Mouse (Mus musculus) MEL (cell line): ENCODE data around the gene Mrpl40. TPM values are rescaled to one million over a fixed set of nuclear protein-coding genes. Genes with fewer than 3 reads are reported as not detected.

Source experiments
- DNase-seq: peaks from one replicate; pipeline ENCODE4 v3.0.0; 2011; ENCODE audit warnings: low read depth, low spot score
- H3K27ac ChIP-seq: 2 replicates; pipeline ENCODE4 v1.5.1; 2012; ENCODE audit warnings: low read depth, mild to moderate bottlenecking, control low read depth, low read length, moderate library complexity; ENCODE audit not compliant: control insufficient read depth
- H3K27me3 ChIP-seq, 2 experiments: fragments of 150-350 bp in 1 of 2; sonication (generic) in 1 of 2; 2 replicates each; pipeline ENCODE4 v1.6.1; 2012; ENCODE audit warnings: low read length in 2 of 2, mild to moderate bottlenecking in 2 of 2, improper control_type of control experiment in 1 of 2, moderate library complexity in 1 of 2; ENCODE audit not compliant: insufficient read depth in 2 of 2, control insufficient read depth in 1 of 2
- H3K36me3 ChIP-seq, 2 experiments: 2 replicates each; pipeline ENCODE4 v1.6.1; 2012 to 2014; ENCODE audit warnings: low read length in 2 of 2, improper control_type of control experiment in 1 of 2, inconsistent platforms in 1 of 2, mild to moderate bottlenecking in 1 of 2; ENCODE audit not compliant: insufficient read depth in 2 of 2, control insufficient read depth in 1 of 2
- H3K4me1 ChIP-seq, 2 experiments: fragments of 150-350 bp in 1 of 2; sonication (generic) in 1 of 2; 2 replicates each; pipeline ENCODE4 v1.6.1; 2012; ENCODE audit warnings: low read length in 2 of 2, improper control_type of control experiment in 1 of 2, mild to moderate bottlenecking in 1 of 2; ENCODE audit not compliant: insufficient read depth in 2 of 2, control insufficient read depth in 1 of 2
- H3K4me3 ChIP-seq, 2 experiments: fragments of 150-350 bp in 1 of 2; sonication (generic) in 1 of 2; 2 replicates each; pipeline ENCODE4 v1.5.1; 2012; ENCODE audit warnings: low read depth in 2 of 2, low read length in 2 of 2, mild to moderate bottlenecking in 2 of 2, moderate library complexity in 2 of 2, control low read depth in 1 of 2, improper control_type of control experiment in 1 of 2; ENCODE audit not compliant: control insufficient read depth in 1 of 2, insufficient read depth in 1 of 2
- H3K79me2 ChIP-seq: 2 replicates; pipeline ENCODE4 v1.6.1; 2012; ENCODE audit warnings: mild to moderate bottlenecking, low read length, moderate library complexity; ENCODE audit not compliant: control insufficient read depth, poor library complexity, insufficient read depth
- H3K9ac ChIP-seq: 2 replicates; pipeline ENCODE4 v1.6.1; 2012; ENCODE audit warnings: low read depth, mild to moderate bottlenecking, control low read depth, low read length, moderate library complexity; ENCODE audit not compliant: control insufficient read depth, poor library complexity, severe bottlenecking
- H3K9me3 ChIP-seq: fragments of 150-350 bp; sonication (generic); replicated peaks from 2 replicates; pipeline ENCODE4 v1.6.1; 2012; ENCODE audit warnings: mild to moderate bottlenecking, low read length, improper control_type of control experiment, moderate library complexity; ENCODE audit not compliant: insufficient read depth
- BHLHE40 ChIP-seq: IDR thresholded peaks from 2 replicates; pipeline ENCODE4 v1.6.1; 2012; ENCODE audit warnings: low read depth, mild to moderate bottlenecking, inconsistent platforms, low read length, improper control_type of control experiment, borderline replicate concordance
- CHD1 ChIP-seq: IDR thresholded peaks from 2 replicates; pipeline ENCODE4 v1.6.1; 2012; ENCODE audit warnings: low read depth, mild to moderate bottlenecking, inconsistent platforms, low read length, improper control_type of control experiment
- CHD2 ChIP-seq: IDR thresholded peaks from 2 replicates; pipeline ENCODE4 v1.6.1; 2011; ENCODE audit warnings: low read length, improper control_type of control experiment
- CTCF ChIP-seq, 3 experiments: IDR thresholded peaks in 2 of 3; conservative IDR thresholded peaks in 1 of 3; 2 replicates each; pipeline ENCODE4 v1.5.1; 2011 to 2012; ENCODE audit warnings: low read length in 3 of 3, low read depth in 2 of 3, mild to moderate bottlenecking in 2 of 3, improper control_type of control experiment in 1 of 3, inconsistent platforms in 1 of 3, mixed read lengths in 1 of 3, moderate library complexity in 1 of 3; ENCODE audit not compliant: control insufficient read depth in 1 of 3, insufficient read depth in 1 of 3, poor library complexity in 1 of 3, severe bottlenecking in 1 of 3
- E2F4 ChIP-seq: IDR thresholded peaks from 2 replicates; pipeline ENCODE4 v1.6.1; 2011; ENCODE audit warnings: low read depth, low read length, improper control_type of control experiment, borderline replicate concordance
- EP300 ChIP-seq, 2 experiments: IDR thresholded peaks; 2 replicates each; pipeline ENCODE4 v1.6.1; 2011; ENCODE audit warnings: improper control_type of control experiment in 2 of 2, low read length in 2 of 2, low read depth in 1 of 2, mild to moderate bottlenecking in 1 of 2
- ETS1 ChIP-seq: IDR thresholded peaks from 2 replicates; pipeline ENCODE4 v1.6.1; 2012; ENCODE audit warnings: low read depth, mild to moderate bottlenecking, inconsistent platforms, low read length, improper control_type of control experiment, moderate library complexity
- GABPA ChIP-seq: IDR thresholded peaks from 2 replicates; pipeline ENCODE4 v1.6.1; 2012; ENCODE audit warnings: low read depth, mild to moderate bottlenecking, inconsistent platforms, low read length, improper control_type of control experiment, moderate library complexity
- GATA1 ChIP-seq: IDR thresholded peaks from 2 replicates; pipeline ENCODE4 v1.6.1; 2011; ENCODE audit warnings: low read depth, low read length, improper control_type of control experiment
- HCFC1 ChIP-seq: IDR thresholded peaks from 2 replicates; pipeline ENCODE4 v1.6.1; 2012; ENCODE audit warnings: low read depth, mild to moderate bottlenecking, inconsistent platforms, low read length, improper control_type of control experiment, moderate library complexity
- KAT2A ChIP-seq: conservative IDR thresholded peaks from 2 replicates; pipeline ENCODE4 v1.6.1; 2012; ENCODE audit warnings: low read depth, low read length, improper control_type of control experiment, inconsistent platforms
- MAFK ChIP-seq: IDR thresholded peaks from 2 replicates; pipeline ENCODE4 v1.6.1; 2011; ENCODE audit warnings: low read depth, mild to moderate bottlenecking, low read length, improper control_type of control experiment, borderline replicate concordance
- MAX ChIP-seq: IDR thresholded peaks from 2 replicates; pipeline ENCODE4 v1.6.1; 2011; ENCODE audit warnings: low read length, improper control_type of control experiment
- MAZ ChIP-seq: IDR thresholded peaks from 2 replicates; pipeline ENCODE4 v1.6.1; 2012; ENCODE audit warnings: low read depth, mild to moderate bottlenecking, inconsistent platforms, low read length, improper control_type of control experiment
- MEF2A ChIP-seq: IDR thresholded peaks from 2 replicates; pipeline ENCODE4 v1.6.1; 2014; ENCODE audit warnings: low read depth, mild to moderate bottlenecking, inconsistent platforms, low read length, improper control_type of control experiment; ENCODE audit not compliant: poor library complexity, insufficient replicate concordance, severe bottlenecking; ENCODE audit errors: extremely low read depth
- MXI1 ChIP-seq: IDR thresholded peaks from 2 replicates; pipeline ENCODE4 v1.6.1; 2011; ENCODE audit warnings: mild to moderate bottlenecking, low read depth, low read length, improper control_type of control experiment
- MYB ChIP-seq: IDR thresholded peaks from 2 replicates; pipeline ENCODE4 v1.6.1; 2011; ENCODE audit warnings: mild to moderate bottlenecking, low read depth, low read length, improper control_type of control experiment
- MYC ChIP-seq: IDR thresholded peaks from 2 replicates; pipeline ENCODE4 v1.6.1; 2011; ENCODE audit warnings: low read depth, mild to moderate bottlenecking, low read length, improper control_type of control experiment, moderate library complexity
- NRF1 ChIP-seq: IDR thresholded peaks from 2 replicates; pipeline ENCODE4 v1.6.1; 2014; ENCODE audit warnings: low read depth, mild to moderate bottlenecking, inconsistent platforms, low read length, improper control_type of control experiment, moderate library complexity; ENCODE audit not compliant: poor library complexity, insufficient read depth, severe bottlenecking
- POLR2A ChIP-seq, 2 experiments: IDR thresholded peaks; 2 replicates each; pipeline ENCODE4 v1.6.1; 2011 to 2012; ENCODE audit warnings: low read length in 2 of 2, mild to moderate bottlenecking in 2 of 2, control low read depth in 1 of 2, improper control_type of control experiment in 1 of 2, low read depth in 1 of 2, moderate library complexity in 1 of 2; ENCODE audit not compliant: control insufficient read depth in 1 of 2, insufficient read depth in 1 of 2, poor library complexity in 1 of 2
- POLR2AphosphoS2 ChIP-seq: IDR thresholded peaks from 2 replicates; pipeline ENCODE4 v1.6.1; 2011; ENCODE audit warnings: low read length, improper control_type of control experiment
- RAD21 ChIP-seq: IDR thresholded peaks from 2 replicates; pipeline ENCODE4 v1.6.1; 2011; ENCODE audit warnings: mild to moderate bottlenecking, low read depth, low read length, improper control_type of control experiment
- RCOR1 ChIP-seq: IDR thresholded peaks from 2 replicates; pipeline ENCODE4 v1.6.1; 2012; ENCODE audit warnings: low read depth, mild to moderate bottlenecking, inconsistent platforms, low read length, improper control_type of control experiment
- SIN3A ChIP-seq: IDR thresholded peaks from 2 replicates; pipeline ENCODE4 v1.6.1; 2012; ENCODE audit warnings: low read length, improper control_type of control experiment, inconsistent platforms
- SMC3 ChIP-seq: IDR thresholded peaks from 2 replicates; pipeline ENCODE4 v1.6.1; 2011; ENCODE audit warnings: low read depth, low read length, improper control_type of control experiment
- TAL1 ChIP-seq: IDR thresholded peaks from 2 replicates; pipeline ENCODE4 v1.6.1; 2012; ENCODE audit warnings: mild to moderate bottlenecking, inconsistent platforms, low read length, moderate library complexity, mixed read lengths
- TCF12 ChIP-seq: IDR thresholded peaks from 2 replicates; pipeline ENCODE4 v1.6.1; 2014; ENCODE audit warnings: low read depth, mild to moderate bottlenecking, inconsistent platforms, low read length, improper control_type of control experiment, moderate library complexity
- UBTF ChIP-seq: IDR thresholded peaks from 2 replicates; pipeline ENCODE4 v1.6.1; 2012; ENCODE audit warnings: low read depth, mild to moderate bottlenecking, inconsistent platforms, low read length, improper control_type of control experiment, moderate library complexity, borderline replicate concordance; ENCODE audit not compliant: insufficient read depth
- USF1 ChIP-seq: IDR thresholded peaks from 2 replicates; pipeline ENCODE4 v1.6.1; 2014; ENCODE audit warnings: low read depth, mild to moderate bottlenecking, inconsistent platforms, low read length, improper control_type of control experiment, moderate library complexity
- USF2 ChIP-seq, 2 experiments: IDR thresholded peaks; 2 replicates each; pipeline ENCODE4 v1.6.1; 2011 to 2012; ENCODE audit warnings: improper control_type of control experiment in 2 of 2, low read length in 2 of 2, borderline replicate concordance in 1 of 2, inconsistent platforms in 1 of 2, low read depth in 1 of 2, mild to moderate bottlenecking in 1 of 2; ENCODE audit not compliant: insufficient read depth in 1 of 2
- ZKSCAN1 ChIP-seq: IDR thresholded peaks from 2 replicates; pipeline ENCODE4 v1.6.1; 2012; ENCODE audit warnings: low read depth, mild to moderate bottlenecking, inconsistent platforms, low read length, improper control_type of control experiment, moderate library complexity
- ZMIZ1 ChIP-seq: IDR thresholded peaks from 2 replicates; pipeline ENCODE4 v1.6.1; 2012; ENCODE audit warnings: low read depth, mild to moderate bottlenecking, inconsistent platforms, low read length, improper control_type of control experiment, moderate library complexity
- ZNF384 ChIP-seq: IDR thresholded peaks from 2 replicates; pipeline ENCODE4 v1.6.1; 2012; ENCODE audit warnings: low read depth, mild to moderate bottlenecking, inconsistent platforms, low read length, improper control_type of control experiment
- polyA plus RNA-seq, 2 experiments: library from polyadenylated mRNA; stranded (reverse) in 1 of 2; unstranded in 1 of 2; fragments of >175 nt in 1 of 2; fragments of >200 nt in 1 of 2; gene quantifications; 2 replicates each; pipeline versions ENCODE4 v1.2.1 to v1.2.4; 2012; ENCODE audit warnings: low replicate concordance in 2 of 2, low read depth in 1 of 2; ENCODE audit not compliant: insufficient read length in 2 of 2, insufficient read depth in 1 of 2, missing spikeins in 1 of 2
- total RNA-seq: library from RNA; depleted of rRNA; stranded (reverse); fragments of 300-350 nt; gene quantifications from 2 replicates; pipeline ENCODE4 v1.2.3, GENCODE M21; 2012; rRNA removed

Gene Mrpl40
- 77.2 and 78.7 TPM in 2 replicates for total RNA-seq
- 10 to 100 TPM in 1 of 2 experiments, not detected in 1; 84.6 TPM for polyA plus RNA-seq

DNA sequence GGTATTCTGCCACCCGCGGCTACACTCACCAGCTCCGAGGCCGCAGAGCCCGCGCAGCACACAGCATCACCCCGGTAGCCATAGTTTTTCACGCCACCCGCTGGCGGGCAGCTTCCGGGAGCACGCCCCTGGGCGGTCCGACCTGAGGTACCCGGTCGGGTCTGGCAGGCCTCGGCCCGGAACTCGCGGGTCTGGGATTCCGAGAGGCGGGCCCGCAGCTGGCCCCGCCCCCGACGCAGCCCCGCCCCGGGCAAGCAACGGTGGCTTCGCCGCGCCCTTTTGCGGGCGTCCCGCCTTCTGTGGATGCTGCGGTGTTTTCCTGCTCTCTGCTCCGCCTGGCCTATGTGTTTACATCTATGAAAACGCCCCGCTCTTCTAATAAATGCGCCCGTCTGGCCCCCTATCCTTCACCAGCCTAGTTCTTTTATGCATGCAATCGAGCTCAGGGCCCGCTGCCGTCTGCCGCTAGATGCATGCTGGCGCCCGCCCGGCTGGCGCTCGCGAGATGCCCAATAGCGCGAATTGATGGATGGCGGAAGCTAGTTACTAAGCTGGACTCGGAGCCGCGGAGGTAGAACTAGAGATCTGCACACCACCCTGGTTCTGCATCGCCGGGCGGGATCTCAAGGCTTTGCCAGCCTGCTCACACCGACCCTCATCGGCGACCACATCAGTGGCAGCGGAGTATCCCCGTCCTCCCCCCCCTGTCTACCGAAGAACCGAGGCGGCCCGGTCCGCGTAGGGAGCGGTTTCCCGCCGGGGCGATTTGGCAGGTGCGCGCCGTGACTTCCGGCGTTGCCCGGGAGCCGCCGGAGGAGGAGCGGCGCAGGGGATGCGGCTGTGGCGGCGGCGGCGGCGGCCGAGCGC is at the start of gene Mrpl40, which contains the start of gene Hira:
Mrpl40 (minus strand) TSS at position 421 of the 867 bp plus-strand sequence.
Hira (plus strand) TSS at position 596 of the 867 bp plus-strand sequence.
- Histone ChIP-seq H3K27ac (peak within 1 kb of the TSS; percentile 97), H3K9ac (peak within 1 kb of the TSS; percentile 97), H3K27me3 (no peaks in the 10 kb centered on the region), H3K4me1 (peaks cover 15 to 28% of the 10 kb centered on the region in 2 experiments), H3K9me3 (no peaks in the 10 kb centered on the region), H3K79me2 (peaks cover 61% of the 10 kb centered on the region), H3K4me3 (peak within 1 kb of the TSS; percentile 76 to 92), H3K36me3 (peaks cover 21 to 34% of the 10 kb centered on the region in 2 experiments)
- DNase-seq = peak; percentile 97
- peak; percentile 59; the same call in 1 of the 2 replicates for TF ChIP-seq MXI1
- TF ChIP-seq MYB = no peak
- peak; percentile 40 for TF ChIP-seq MAX
- TF ChIP-seq E2F4 = peak; percentile 66; the same call in 1 of the 2 replicates
- peak; percentile 25; the same call in 1 of the 2 replicates for TF ChIP-seq ETS1
- TF ChIP-seq KAT2A = no peak; the same call in 1 of the 2 replicates
- TF ChIP-seq RCOR1 = no peak
- TF ChIP-seq ZMIZ1 = peak; percentile 74
- no peak for TF ChIP-seq ZNF384
- no peak for TF ChIP-seq RAD21
- no peak for TF ChIP-seq MAFK
- TF ChIP-seq USF1 = peak; percentile 23; the same call in 1 of the 2 replicates
- TF ChIP-seq MYC = peak; percentile 46; the same call in 1 of the 2 replicates
- peak; percentile 74; the same call in 1 of the 2 replicates for TF ChIP-seq TCF12
- TF ChIP-seq UBTF = peak; percentile 85; the same call in 1 of the 2 replicates
- TF ChIP-seq NRF1 = peak; percentile 84
- TF ChIP-seq ZKSCAN1 = no peak
- peak; percentile 83 to 94 for TF ChIP-seq POLR2A (IDR thresholded peaks at IDR 0.05; ENCODE audit: control insufficient read depth in 1 of 2, insufficient read depth in 1 of 2, low read depth in 1 of 2, low read length in 2 of 2, poor library complexity in 1 of 2)
- no peak for TF ChIP-seq GATA1
- TF ChIP-seq SMC3 = no peak
- no peak for TF ChIP-seq BHLHE40
- 0 out of 6 replicates have a peak, but pooled peaks of 1 of the 3 experiments have one; percentile 4 for TF ChIP-seq CTCF (IDR thresholded peaks at IDR 0.05 in 2 of 3, conservative IDR thresholded peaks at IDR 0.05 in 1 of 3; ENCODE audit: control insufficient read depth in 1 of 3, insufficient read depth in 1 of 3, low read depth in 2 of 3, low read length in 3 of 3, poor library complexity in 1 of 3, severe bottlenecking in 1 of 3)
- no peak for TF ChIP-seq USF2 (IDR thresholded peaks at IDR 0.05; ENCODE audit: borderline replicate concordance in 1 of 2, insufficient read depth in 1 of 2, low read depth in 1 of 2, low read length in 2 of 2)
- no peak for TF ChIP-seq GABPA
- no peak for TF ChIP-seq TAL1
- no peak for TF ChIP-seq CHD1
- TF ChIP-seq HCFC1 = peak; percentile 89
- peak; percentile 90; the same call in 1 of the 2 replicates for TF ChIP-seq MAZ
- TF ChIP-seq MEF2A = no peak
- TF ChIP-seq CHD2 = peak; percentile 95
- peak; percentile 87 for TF ChIP-seq POLR2AphosphoS2
- TF ChIP-seq EP300 (IDR thresholded peaks at IDR 0.05; ENCODE audit: low read depth in 1 of 2, low read length in 2 of 2) = peak in 1 of 2 experiments; percentile 5; a peak in 1 of 4 replicates
- TF ChIP-seq SIN3A = peak; percentile 77
